Mouse (Mus musculus) inflammation-experienced regulatory T-cells, adult 16 weeks (primary cell): ENCODE data around the gene Brd3os. TPM values are rescaled to one million over a fixed set of nuclear protein-coding genes. Genes with fewer than 3 reads are reported as not detected.

ENCODE experiments used
- polyA plus RNA-seq: library from polyadenylated mRNA; unstranded; fragments of 100-300 nt; shearing (Covaris generic); gene quantifications from one replicate; pipeline ENCODE4 v1.2.1, GENCODE M21; 2017

Brd3os gene
- 0.66 TPM for polyA plus RNA-seq

DNA sequence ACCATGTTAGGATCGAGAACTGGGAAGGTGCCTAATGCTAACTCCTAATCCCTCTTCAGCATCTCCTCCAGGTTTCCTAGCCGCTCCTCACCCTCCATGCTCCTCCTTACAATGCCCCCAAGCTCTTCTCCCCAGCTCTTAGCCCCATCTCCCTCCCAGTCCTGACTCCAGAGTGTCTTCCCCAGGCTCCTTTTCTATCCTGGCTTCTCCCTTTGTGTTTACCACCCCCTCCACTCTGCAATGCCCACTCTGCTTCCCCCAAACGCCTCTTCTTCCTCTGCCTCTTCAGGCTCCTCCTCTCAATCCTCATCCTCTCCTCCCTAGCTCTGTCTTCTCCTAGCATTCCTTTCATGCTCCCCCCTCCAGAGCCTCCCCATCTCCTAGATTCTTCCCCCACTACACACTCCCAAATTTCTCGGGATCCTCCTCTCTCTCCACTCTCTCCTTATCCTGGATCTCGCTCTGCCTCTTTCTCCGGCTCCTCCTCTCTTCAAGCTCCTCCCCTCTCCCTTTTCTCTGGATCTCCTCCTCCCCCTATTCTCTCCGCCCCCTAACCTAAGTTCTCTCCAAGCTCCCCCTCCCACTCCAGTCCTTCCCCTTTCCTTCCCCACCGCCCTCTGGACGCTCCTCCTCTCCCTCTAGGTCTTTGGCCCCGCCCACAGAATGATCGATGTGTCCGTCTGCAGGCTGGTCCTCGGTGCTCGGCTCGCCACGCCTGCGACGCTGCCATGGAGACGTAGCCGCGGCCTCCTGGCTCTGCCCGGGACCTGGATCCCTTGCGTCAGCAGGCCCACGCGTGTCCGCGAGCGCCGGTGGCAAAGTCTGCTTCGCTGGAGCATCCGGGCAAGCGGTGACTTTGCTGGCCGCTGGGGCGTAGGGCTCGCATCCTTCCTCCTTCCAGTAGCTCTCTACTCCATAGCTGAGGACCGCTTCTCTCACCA is at the start of gene Brd3os:
Gene Brd3os, plus strand, starts transcription at position 558 of the 941 bp plus-strand sequence.

DNA sequence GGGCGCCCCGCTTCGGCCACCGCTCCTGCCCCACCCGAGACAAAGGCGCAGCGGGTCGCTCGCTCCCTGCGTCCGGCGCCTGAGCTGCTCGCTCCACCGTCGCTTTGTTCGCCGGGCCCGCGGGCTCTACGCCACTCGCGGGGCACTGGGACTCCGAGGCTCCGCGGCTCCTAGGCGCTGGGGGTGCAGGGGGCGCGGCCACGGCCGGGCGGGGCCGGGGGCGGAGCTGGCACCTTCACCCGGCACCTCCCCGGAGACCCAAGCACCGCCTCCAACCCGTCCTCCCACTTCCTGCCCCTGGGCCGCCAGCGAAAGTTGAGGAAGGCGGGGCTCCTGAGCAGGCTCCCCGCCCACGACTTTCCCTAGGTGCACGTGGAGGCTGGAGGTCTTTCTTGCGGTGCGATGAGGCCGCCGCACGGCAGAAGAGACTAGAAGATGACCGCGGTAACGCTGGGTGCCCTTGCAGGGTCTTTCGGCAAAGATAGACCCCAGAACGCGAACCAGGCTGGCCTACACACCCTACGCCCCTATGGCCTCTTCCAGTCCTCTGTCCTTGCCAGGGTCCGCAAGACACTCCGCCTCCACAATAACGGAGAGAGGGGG is 15.2 kb upstream of the Brd3os start, which contains the start of gene Vav2:
Gene Vav2, minus strand, starts transcription at position 179 of the 603 bp plus-strand sequence.

Other genes with a start within 250 kb of the Brd3os start
- 1.9 TPM for gene Sardh, start 194.0 kb upstream of the Brd3os start, polyA plus RNA-seq
- 7.4 TPM for gene Vav2, start 15.3 kb upstream of the Brd3os start, polyA plus RNA-seq
- gene Brd3, start 65.3 kb downstream of the Brd3os start, polyA plus RNA-seq: 58.3 TPM
- gene Wdr5, start 72.8 kb downstream of the Brd3os start, polyA plus RNA-seq: 33.4 TPM
- 5.0 TPM for gene Rxra, start 234.1 kb downstream of the Brd3os start, polyA plus RNA-seq